Mouse (Mus musculus) cerebellum, adult 9-11 months (tissue): Measurements from ENCODE around the gene Fam83e.
A peak's percentile ranks its signal among the peaks of the same experiment; 100 is the strongest.

ENCODE experiments used
- DNase-seq: peaks from one replicate; pipeline ENCODE4 v3.0.0; 2022

Fam83e gene

DNA sequence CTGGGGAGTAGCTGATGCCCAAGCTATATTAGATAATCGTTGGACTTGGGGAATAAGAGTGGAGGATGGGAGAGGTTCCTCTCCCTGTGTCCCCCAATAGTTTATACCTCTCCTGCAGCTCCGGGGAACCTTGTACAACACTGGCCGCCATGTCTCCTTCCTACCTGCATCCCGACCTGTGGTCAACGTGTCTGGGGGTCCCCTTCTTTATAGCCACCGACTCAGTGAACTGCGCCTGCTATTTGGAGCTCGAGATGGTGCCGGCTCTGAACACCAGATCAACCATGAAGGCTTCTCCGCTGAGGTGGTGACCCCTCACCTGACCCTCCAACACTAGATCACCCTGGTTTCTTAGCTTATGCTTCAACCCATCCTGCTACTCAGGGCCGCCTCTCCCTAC, 18.7 kb upstream of the Fam83e start:
- DNase-seq = peak; percentile 73

DNA sequence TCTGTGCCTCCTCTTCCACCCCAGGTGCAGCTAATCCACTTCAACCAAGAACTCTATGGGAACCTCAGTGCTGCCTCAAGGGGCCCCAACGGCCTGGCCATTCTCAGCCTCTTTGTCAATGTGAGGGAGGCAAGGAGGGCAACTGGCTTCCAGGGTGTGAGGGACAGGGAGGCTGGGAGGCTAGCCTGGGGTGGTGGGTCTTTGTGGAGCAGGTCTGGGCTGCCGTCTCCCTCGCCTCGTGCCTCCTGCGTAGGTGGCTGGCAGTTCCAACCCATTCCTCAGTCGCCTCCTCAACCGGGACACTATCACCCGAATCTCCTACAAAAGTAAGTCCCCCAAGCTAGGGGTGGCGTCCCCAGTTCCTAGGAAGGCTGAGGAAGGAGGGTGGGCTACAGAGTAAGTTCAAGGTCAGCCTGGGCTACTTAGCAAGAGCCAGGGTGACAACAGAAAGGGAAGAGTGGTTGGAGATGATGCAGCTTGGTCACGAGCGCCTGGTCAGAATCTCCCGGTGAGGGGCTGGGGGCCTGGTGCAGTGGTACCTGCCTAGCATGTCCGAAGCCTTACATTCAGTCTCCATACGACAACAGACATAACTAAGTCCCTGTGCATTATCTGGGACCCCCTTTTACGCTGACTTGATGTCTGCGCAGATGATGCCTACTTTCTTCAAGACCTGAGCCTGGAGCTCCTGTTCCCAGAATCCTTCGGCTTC, 18.0 kb upstream of the Fam83e start:
- peak; percentile 77 for DNase-seq

DNA sequence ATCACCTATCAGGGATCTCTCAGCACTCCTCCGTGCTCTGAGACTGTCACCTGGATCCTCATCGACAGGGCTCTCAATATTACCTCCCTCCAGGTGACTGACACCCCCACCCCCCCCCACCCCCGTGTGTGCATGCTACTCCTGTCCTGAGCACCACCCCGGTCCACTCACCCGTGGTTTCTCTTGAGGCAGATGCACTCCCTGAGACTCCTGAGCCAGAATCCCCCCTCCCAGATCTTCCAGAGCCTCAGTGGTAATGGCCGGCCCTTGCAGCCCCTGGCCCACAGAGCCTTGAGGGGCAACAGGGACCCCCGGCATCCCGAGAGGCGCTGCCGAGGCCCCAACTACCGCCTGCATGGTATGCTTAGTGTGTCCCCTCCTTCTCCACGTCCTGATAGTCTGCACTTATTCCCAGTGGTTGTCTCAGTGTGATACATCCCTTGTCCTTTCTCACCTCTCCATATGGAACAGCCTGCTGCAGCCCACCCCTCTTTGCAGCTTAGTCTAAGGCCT, 17.4 kb upstream of the Fam83e start:
- DNase-seq = peak; percentile 87

GRCm38 (mm10) chr7:45704046-45704559, 16.9 kb upstream of the Fam83e start:
- DNase-seq = peak; percentile 95

DNA sequence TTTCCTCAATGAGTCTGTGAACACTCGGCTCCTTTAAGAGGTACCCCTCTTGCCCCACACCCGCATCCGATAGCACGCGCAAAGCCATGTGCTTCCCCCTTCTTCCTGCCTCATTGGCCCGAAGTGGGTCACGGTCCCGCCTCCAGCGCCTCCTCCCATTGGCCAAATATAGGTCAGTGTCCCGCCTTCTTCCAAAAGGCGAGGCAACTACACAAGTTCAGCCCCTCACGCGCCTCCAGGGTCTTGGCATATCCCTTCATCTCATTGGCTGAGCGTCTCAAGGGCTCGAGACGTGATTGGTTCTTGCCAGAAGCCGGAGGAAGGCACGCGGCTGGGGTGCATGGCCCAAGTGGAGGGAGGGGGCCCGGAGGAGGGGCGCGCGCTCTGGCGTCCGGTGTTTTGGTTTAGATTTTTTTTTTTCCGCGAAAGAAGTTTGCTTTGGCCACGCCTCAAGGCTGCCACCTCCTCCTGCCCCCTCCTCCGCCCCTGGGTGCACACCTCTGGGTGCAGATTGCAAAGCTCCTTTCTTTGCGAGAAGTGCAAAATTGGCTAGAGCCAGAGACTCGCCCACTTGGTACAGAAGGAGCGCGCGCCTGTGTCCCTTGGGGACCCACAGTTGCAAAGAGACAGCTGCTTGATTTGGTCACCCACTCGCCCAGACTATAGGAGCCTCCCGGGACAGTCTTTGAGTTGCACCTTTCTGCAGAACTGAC, 16.1 kb upstream of the Fam83e start, which contains the start of gene Dbp:
Gene Dbp, plus strand, starts transcription at position 359 of the 713 bp plus-strand sequence.
- peak; percentile 100 for DNase-seq

DNA sequence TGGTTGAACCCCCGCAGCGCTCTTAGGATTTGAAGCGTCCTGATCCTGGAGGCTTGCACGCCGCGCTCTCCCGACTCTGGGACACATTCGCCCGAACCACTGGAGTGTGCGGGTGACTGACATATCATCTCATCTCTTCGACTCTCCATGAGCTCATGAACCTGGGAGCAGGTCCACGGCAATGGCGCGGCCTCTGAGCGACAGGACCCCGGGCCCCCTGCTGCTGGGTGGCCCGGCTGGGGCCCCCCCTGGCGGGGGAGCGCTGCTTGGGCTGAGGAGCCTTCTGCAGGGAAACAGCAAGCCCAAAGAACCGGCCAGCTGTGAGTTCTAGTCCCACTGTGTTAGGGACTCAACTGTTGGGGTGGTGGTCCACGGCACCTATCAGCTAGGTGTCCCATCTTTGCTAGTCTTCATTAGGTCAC, 15.6 kb upstream of the Fam83e start:
- no peak for DNase-seq

DNA sequence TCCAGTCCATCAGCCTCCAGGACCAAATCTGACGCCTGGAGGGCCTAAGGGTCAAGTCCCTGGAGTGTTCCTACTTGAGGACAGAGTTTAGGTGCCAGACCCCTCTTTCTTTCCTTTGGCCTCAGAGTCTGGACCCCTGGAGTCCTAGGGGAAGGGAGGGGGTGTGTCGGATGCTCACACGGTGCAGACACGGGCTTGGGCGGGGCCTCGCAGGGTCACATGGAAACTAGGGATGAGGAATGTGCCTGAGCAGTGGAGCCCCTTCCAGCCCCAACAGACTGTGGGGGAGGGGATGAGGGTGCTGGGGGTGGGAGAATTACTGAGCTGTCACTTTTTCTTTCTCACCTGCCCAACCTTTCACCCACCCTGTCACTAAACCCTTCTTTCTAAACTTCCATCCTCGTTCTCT, 15.1 kb upstream of the Fam83e start:
- DNase-seq = peak; percentile 94

DNA sequence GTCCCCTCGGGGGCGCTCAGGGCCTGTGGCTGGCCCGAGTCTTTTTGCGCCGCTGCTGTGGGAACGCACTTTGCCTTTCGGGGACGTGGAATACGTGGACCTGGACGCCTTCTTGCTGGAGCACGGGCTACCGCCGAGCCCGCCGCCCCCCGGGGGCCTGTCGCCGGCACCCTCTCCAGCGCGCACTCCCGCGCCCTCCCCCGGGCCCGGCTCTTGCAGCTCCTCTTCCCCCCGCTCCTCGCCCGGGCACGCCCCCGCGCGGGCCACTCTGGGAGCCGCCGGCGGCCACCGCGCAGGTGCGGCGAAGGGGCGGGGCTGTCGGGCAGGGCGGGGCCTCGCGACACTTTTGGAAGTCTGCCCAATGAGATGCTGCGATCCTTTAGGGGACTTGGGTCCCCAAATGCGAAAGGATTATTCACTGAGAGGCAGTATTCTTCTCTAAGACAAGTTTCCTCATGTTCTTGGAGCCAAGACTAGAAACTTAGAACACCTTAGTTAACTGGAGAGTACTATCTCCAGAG, 14.2 kb upstream of the Fam83e start:
- DNase-seq = peak; percentile 94

- DNase-seq = peak; percentile 98
Observed at GRCm38 (mm10) chr7:45707375-45707967, 13.5 kb upstream of the Fam83e start.

DNA sequence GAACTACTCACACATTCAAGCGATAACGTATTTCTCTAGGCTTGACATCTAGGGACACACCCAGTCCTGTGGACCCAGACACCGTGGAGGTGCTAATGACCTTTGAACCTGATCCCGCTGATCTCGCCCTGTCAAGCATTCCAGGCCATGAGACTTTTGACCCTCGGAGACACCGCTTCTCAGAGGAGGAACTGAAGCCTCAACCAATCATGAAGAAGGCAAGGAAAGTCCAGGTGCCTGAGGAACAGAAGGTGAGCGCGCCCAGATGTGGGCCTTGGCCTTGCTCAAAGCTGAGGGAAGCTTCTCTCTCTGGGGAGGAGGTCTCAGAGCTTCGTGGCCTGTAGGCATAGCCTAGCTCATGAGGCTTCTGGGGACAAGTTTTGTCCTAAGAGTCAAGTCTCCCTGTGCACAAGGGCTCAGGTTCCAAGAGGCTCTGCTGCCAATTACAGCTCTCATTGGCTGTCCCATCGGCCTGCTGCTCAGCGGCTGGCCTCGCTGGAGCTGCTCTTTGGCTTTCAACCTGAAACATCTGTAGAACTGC, 12.7 kb upstream of the Fam83e start:
- peak; percentile 77 for DNase-seq

DNA sequence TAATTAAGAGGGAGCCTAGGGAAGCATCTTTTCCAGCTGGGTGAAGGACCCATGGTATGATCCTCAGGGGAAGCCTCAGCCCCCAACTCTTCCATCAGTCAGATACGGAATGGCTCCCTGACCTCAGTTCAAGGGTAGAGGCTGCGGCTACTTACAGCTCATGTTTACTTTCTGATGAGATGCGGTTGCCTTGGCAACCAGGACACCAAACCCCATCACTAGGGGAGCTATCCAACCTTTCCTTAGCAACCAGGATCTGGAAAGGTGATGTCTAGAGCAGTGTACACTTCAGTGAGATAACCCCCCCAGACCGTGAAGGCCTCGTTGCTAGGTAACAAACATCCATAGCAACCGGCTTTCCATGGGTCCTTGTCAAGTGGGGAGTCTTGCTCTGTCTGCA, 12.0 kb upstream of the Fam83e start:
- DNase-seq = peak; percentile 64

DNA sequence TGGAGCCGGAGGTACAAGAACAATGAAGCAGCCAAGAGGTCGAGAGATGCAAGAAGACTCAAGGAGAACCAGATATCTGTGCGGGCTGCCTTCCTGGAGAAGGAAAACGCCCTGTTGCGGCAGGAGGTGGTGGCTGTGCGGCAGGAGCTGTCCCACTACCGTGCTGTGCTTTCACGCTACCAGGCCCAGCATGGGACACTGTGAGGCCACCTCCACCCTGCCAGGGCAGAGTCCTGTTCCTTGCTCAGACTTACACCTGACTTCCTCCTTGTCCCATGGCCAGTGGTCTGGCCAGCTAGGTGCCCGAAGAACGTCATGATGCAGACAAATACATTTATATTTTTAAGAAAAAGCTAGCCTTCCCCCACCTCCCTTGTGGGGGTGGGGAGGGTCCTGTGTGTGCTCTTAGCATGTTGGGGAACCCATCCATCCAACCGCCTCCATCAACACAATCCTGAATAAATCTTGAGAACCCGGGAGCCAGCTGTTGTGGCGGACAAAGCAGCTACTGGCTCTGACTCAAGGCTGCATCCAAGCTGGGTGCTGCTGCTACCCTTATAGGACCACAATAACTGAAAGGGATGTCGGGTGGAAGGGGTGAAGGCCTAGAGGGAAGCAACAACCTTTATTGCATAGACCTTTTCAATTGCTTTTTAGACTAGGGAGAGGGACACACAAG, 11.2 kb upstream of the Fam83e start:
- DNase-seq = peak; percentile 63

GRCm38 (mm10) chr7:45710477-45711191, 10.4 kb upstream of the Fam83e start:
- peak; percentile 70 for DNase-seq

- DNase-seq = peak; percentile 65
Observed at GRCm38 (mm10) chr7:45711316-45712021, 9.5 kb upstream of the Fam83e start.

- DNase-seq = peak; percentile 76
Observed at GRCm38 (mm10) chr7:45712022-45712757, 8.8 kb upstream of the Fam83e start.

DNA sequence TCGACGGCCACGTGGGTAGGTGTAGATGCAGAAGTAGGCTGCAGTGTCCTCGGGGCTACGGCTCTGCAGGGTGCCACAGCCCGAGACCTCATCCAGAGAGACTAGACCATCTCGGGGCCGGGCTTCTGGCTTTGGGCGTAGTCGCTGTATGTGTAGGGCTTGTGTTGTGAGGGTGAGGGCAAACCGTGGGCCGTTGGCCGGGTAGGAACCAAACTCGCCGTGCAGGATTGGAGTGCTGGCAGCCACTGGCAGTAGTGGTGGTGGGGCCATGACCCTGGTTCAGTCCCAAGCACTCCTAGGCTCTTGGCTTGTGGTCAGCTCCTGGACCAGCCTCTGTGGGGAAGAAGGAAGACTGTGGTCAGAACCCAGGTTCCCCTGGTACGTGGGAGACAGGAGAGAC, 7.6 kb upstream of the Fam83e start:
- peak; percentile 72 for DNase-seq

DNA sequence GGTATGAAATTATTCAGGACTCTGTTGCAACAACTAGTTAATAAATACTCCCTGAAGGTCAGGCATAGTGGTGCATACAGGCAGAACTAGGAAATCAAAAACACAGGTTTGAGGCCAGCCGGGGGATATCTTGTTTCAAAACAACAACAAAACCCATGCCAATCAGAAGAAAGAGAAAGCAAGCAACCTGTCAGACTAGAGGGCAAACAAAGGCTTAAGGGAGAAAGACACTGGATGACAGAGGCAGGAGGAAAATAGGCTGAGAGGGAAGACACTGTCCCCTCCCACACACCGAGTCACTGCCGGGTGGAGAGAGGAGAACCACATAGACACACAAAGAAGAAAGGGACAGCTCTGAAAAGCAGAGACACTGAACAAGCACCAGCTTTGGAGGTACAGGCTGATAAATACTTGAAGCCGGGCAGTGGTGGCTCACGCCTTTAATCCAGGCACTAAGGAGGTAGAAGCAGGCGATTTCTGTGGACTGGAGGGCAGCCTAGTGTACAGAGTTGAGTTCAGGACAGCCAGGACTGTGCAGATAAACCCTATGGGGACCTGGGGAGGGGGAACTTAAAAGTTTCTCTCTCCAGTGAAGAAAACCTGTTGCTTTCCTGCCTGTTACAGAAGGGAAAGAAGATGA, 7.0 kb upstream of the Fam83e start:
- no peak for DNase-seq

DNA sequence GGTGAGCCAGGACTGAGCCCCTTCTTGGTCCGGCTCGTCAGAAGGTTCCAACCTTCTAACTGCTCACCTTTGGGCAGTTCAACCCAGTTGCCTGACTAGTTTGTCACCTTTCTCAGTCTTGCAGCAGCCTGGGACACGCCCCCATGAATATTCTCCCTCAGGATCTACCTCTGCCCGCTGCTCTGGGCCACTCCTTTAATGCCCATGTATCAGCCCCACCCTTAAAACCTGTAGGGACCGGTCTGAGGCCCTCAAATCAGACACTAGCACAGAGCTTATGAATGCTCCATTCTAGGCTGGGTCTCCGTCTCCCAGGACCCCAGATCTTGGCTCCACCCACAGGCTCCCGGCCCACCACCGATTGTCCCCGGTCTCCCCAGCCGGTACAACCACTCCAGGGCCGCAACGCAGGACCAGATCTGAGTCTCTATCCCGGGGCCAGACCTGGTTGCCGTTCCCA, 6.4 kb upstream of the Fam83e start:
- DNase-seq = no peak

DNA sequence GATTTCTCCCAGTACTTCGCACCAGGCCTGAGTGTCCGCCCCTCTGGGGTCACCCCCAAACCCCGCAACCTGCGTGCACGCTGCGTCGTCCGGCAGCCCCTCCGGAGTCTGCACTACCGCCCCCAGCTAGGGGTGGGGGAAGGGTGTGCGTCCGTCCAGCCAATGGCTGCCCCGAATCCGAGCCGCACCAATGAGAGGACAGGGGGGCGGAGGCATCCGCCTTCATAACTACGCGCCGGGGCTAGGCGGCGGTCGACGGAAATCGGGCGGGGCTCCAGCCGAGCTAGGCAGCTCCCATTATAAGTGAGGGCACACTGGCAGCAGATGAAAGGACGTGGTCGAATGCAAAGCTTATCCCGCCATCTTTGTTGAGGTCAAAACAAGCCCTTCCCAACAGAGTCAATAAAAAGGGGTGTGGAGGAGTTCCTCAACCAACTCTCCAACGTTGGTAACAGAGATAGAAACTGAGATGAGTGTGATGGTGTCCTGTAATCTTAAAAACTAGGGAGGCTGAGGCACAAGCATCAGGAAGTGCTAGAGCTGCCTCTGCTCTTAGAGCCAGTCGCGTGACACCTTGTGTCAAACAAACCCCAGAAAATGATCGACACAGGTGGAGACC, 5.8 kb upstream of the Fam83e start, which contains the start of gene Rpl18:
Gene Rpl18, plus strand, starts transcription at position 368 of the 619 bp plus-strand sequence.
- peak; percentile 99 for DNase-seq
